Mouse (Mus musculus) liver, embryonic 14.5 days (tissue): ENCODE results near the gene Sycp2. TPM values are rescaled to one million over a fixed set of nuclear protein-coding genes. Genes with fewer than 3 reads are reported as not detected.
"Not testable (repeated sequence)": the region's sequence is repeated elsewhere in the genome, so short reads cannot be mapped to it uniquely, and the experiment has no call there.

Experiments
- ATAC-seq: fragments of 200-750 bp; cut with Nextera tagmentation; 2 replicates; pipeline ENCODE4 v1.8.0; 2017; ENCODE audit warnings: moderate number of reproducible peaks, mild to moderate bottlenecking, moderate library complexity; ENCODE audit not compliant: insufficient read depth
- DNase-seq, 3 experiments: peaks; one replicate each; pipeline ENCODE4 v3.0.0-alpha.2; 2012 to 2013; ENCODE audit warnings: low read depth in 3 of 3, low spot score in 3 of 3
- H3K27ac ChIP-seq: fragments of 300-500 bp; sonication (generic); 2 replicates; pipeline ENCODE4 v1.5.1; 2014; ENCODE audit warnings: moderate library complexity, mild to moderate bottlenecking, control low read depth, inconsistent platforms
- H3K27me3 ChIP-seq: fragments of 300-500 bp; sonication (generic); 2 replicates; pipeline ENCODE4 v1.6.1; 2014; ENCODE audit warnings: mild to moderate bottlenecking, low read length, moderate library complexity; ENCODE audit not compliant: control insufficient read depth, insufficient read depth
- H3K36me3 ChIP-seq: fragments of 300-500 bp; sonication (generic); replicated peaks from 2 replicates; pipeline ENCODE4 v1.6.1; 2014; ENCODE audit warnings: low read depth; ENCODE audit not compliant: control insufficient read depth, insufficient read depth
- H3K4me1 ChIP-seq, 2 experiments: fragments of 200-500 bp in 1 of 2; fragments of 300-500 bp in 1 of 2; sonication (generic) in 1 of 2; replicated peaks; 2 replicates each; pipeline ENCODE4 v1.6.1; 2012 to 2014; ENCODE audit warnings: antibody characterized with exemption in 1 of 2, inconsistent platforms in 1 of 2, low read length in 1 of 2; ENCODE audit not compliant: control insufficient read depth in 2 of 2, insufficient read depth in 2 of 2
- H3K4me2 ChIP-seq: fragments of 300-500 bp; sonication (generic); 2 replicates; pipeline ENCODE4 v1.6.1; 2014; ENCODE audit warnings: low read depth, mild to moderate bottlenecking, control low read depth, moderate library complexity
- H3K4me3 ChIP-seq, 2 experiments: fragments of 200-500 bp in 1 of 2; fragments of 300-500 bp in 1 of 2; sonication (generic) in 1 of 2; 2 replicates each; pipeline ENCODE4 v1.5.1; 2012 to 2014; ENCODE audit warnings: low read depth in 2 of 2, low read length in 2 of 2, mild to moderate bottlenecking in 2 of 2, control low read depth in 1 of 2, inconsistent platforms in 1 of 2, moderate library complexity in 1 of 2; ENCODE audit not compliant: insufficient read depth in 1 of 2
- H3K9ac ChIP-seq: fragments of 300-500 bp; sonication (generic); replicated peaks from 2 replicates; pipeline ENCODE4 v1.6.1; 2014; ENCODE audit warnings: mild to moderate bottlenecking, control low read depth, moderate library complexity
- H3K9me3 ChIP-seq: fragments of 300-500 bp; sonication (generic); 2 replicates; pipeline ENCODE4 v1.6.1; 2016; ENCODE audit warnings: low read length, mixed read lengths; ENCODE audit not compliant: control insufficient read depth
- CTCF ChIP-seq: IDR thresholded peaks from 2 replicates; pipeline ENCODE4 v1.5.1; 2016; ENCODE audit warnings: antibody characterized with exemption, low read depth, control low read depth
- EP300 ChIP-seq: IDR thresholded peaks from 2 replicates; pipeline ENCODE4 v1.6.1; 2016; ENCODE audit warnings: antibody characterized with exemption, low read depth
- WGBS: fragments of 180-500 bp; shearing (Covaris S2); extraction: QIAGEN DNeasy Blood & Tissue Kit; methylation state at CpG from one replicate; pipeline ENCODE4 v1.1.7; 2014; ENCODE audit not compliant: insufficient replicate concordance; 5-methylcytosine and 5-hydroxymethylcytosine counted together
- polyA plus RNA-seq, 2 experiments: library from polyadenylated mRNA; depleted of rRNA in 1 of 2; stranded (reverse) in 1 of 2; unstranded in 1 of 2; fragments of >200 nt; fragmentation: Nextera tagmentation in 1 of 2; extraction: Ambion mirVana in 1 of 2; gene quantifications; 2 replicates each; pipeline versions ENCODE4 v1.2.1 to v1.2.3; 2012 to 2014

Sycp2 gene
- polyA plus RNA-seq, 2 experiments, result 0.02 TPM; not detected in 1

- Histone ChIP-seq H3K27me3 (peaks cover 14% of the 10 kb centered on the region), H3K4me2 (no peak overlapping the region), H3K27ac (no peak overlapping the region), H3K9me3 (no peaks in the 10 kb centered on the region), H3K4me3 (no peak overlapping the region), H3K36me3 (no peaks in the 10 kb centered on the region), H3K9ac (no peak overlapping the region), H3K4me1 (no peaks in the 10 kb centered on the region)
- WGBS, result 15% methylated on average over 1 of the region's 1 CpGs
- TF ChIP-seq CTCF, result no peak
- no peak for DNase-seq
- ATAC-seq, result no peak
Observed at GRCm38 (mm10) chr2:178409024-178409423, 1.5 kb upstream of the Sycp2 start.

GRCm38 (mm10) chr2:178342597-178342996 is 64.9 kb downstream of the Sycp2 start:
- H3K9me3 ChIP-seq, result no peaks in the 10 kb centered on the region
- ATAC-seq (no peak), DNase-seq (no peak)
- TF ChIP-seq CTCF (no peak), EP300 (no peak)
- no peaks in the 10 kb centered on the region for H3K36me3 ChIP-seq
- no peak overlapping the region for H3K9ac ChIP-seq
- no peak overlapping the region for H3K4me2 ChIP-seq
- 42% methylated on average over 4 of the region's 4 CpGs for WGBS
- H3K4me1 ChIP-seq, result no peaks in the 10 kb centered on the region
- H3K27me3 ChIP-seq, result no peaks in the 10 kb centered on the region
- no peak overlapping the region for H3K4me3 ChIP-seq
- no peak overlapping the region for H3K27ac ChIP-seq

- not testable (repeated sequence) for H3K9me3 ChIP-seq, H3K27ac ChIP-seq, H3K36me3 ChIP-seq, H3K4me3 ChIP-seq, H3K4me1 ChIP-seq, H3K9ac ChIP-seq, H3K27me3 ChIP-seq, ATAC-seq, DNase-seq, H3K4me2 ChIP-seq
Observed at GRCm38 (mm10) chr2:178342105-178342504, 65.4 kb downstream of the Sycp2 start.

- Histone ChIP-seq H3K27ac (no peak overlapping the region), H3K4me1 (no peaks in the 10 kb centered on the region), H3K27me3 (no peaks in the 10 kb centered on the region), H3K4me3 (no peak overlapping the region), H3K9ac (no peak overlapping the region), H3K4me2 (no peak overlapping the region), H3K9me3 (no peaks in the 10 kb centered on the region), H3K36me3 (no peaks in the 10 kb centered on the region)
- DNase-seq (no peak), ATAC-seq (no peak)
- TF ChIP-seq EP300 (no peak), CTCF (peak; percentile 27; the same call in 1 of the 2 replicates)
- WGBS, result 0% methylated on average over 2 of the region's 2 CpGs
Observed at GRCm38 (mm10) chr2:178339044-178339443, 68.4 kb downstream of the Sycp2 start.

- Histone ChIP-seq H3K36me3 (no peaks in the 10 kb centered on the region), H3K4me1 (no peaks in the 10 kb centered on the region), H3K27me3 (no peaks in the 10 kb centered on the region), H3K9ac (no peak overlapping the region), H3K9me3 (no peaks in the 10 kb centered on the region), H3K4me2 (no peak overlapping the region), H3K4me3 (no peak overlapping the region), H3K27ac (no peak overlapping the region)
- WGBS, result 8% methylated on average over 1 of the region's 1 CpGs
- TF ChIP-seq EP300, result no peak
- no peak for DNase-seq
- ATAC-seq, result no peak
Observed at GRCm38 (mm10) chr2:178337878-178338277, 69.6 kb downstream of the Sycp2 start.

GRCm38 (mm10) chr2:178329986-178330385 is 77.5 kb downstream of the Sycp2 start:
- no peak overlapping the region for H3K4me2 ChIP-seq
- TF ChIP-seq CTCF (no peak), EP300 (no peak)
- no peaks in the 10 kb centered on the region for H3K4me1 ChIP-seq
- 32% methylated on average over 1 of the region's 1 CpGs for WGBS
- H3K27ac ChIP-seq, result no peak overlapping the region
- no peaks in the 10 kb centered on the region for H3K9me3 ChIP-seq
- H3K36me3 ChIP-seq, result no peaks in the 10 kb centered on the region
- no peak for ATAC-seq
- H3K4me3 ChIP-seq, result no peak overlapping the region
- no peaks in the 10 kb centered on the region for H3K27me3 ChIP-seq
- DNase-seq, result no peak
- H3K9ac ChIP-seq, result no peak overlapping the region
